In genomic region chr6:137647646-137648045, GRCm38 (mm10) we compare ENCODE assay signal across 8 mouse cellular contexts. TPM values are rescaled to one million over a fixed set of nuclear protein-coding genes. Genes with fewer than 3 reads are reported as not detected.
DNase-seq lines count a peak whose midpoint lies in the region; ATAC-seq and TF ChIP-seq lines count a peak whose summit lies in the region.

No protein-coding gene starts in this region.

- H3K4me3 ChIP-seq in lung, embryonic 14.5 days (ENCODE audit: low read depth, low read length), result peak overlapping the region; percentile 68
- H3K4me3 ChIP-seq in embryonic facial prominence, embryonic 14.5 days (ENCODE audit: low read depth, low read length), result peak overlapping the region; percentile 84
- H3K4me3 ChIP-seq in neural tube, embryonic 12.5 days, result no peak overlapping the region

- no peaks in the 10 kb centered on the region for H3K27me3 ChIP-seq in lung, embryonic 14.5 days (ENCODE audit: insufficient read depth, low read length)
- H3K27me3 ChIP-seq in embryonic facial prominence, embryonic 14.5 days (replicated peaks; ENCODE audit: control insufficient read depth, insufficient read depth, low read length), result peaks cover 4% of the 10 kb centered on the region; the same call in 1 of the 2 replicates
- peaks cover 4% of the 10 kb centered on the region for H3K27me3 ChIP-seq in neural tube, embryonic 12.5 days (replicated peaks)

- 19% methylated on average over 10 of the region's 10 CpGs for WGBS in lung, embryonic 14.5 days
- 9% methylated on average over 10 of the region's 10 CpGs for WGBS in embryonic facial prominence, embryonic 14.5 days
- WGBS in neural tube, embryonic 12.5 days, result 22% methylated on average over 10 of the region's 10 CpGs

- no peak overlapping the region for H3K27ac ChIP-seq in lung, embryonic 14.5 days (ENCODE audit: low read depth)
- peak overlapping the region; percentile 70 for H3K27ac ChIP-seq in embryonic facial prominence, embryonic 14.5 days (replicated peaks; ENCODE audit: low read depth, low read length)
- H3K27ac ChIP-seq in neural tube, embryonic 12.5 days, result no peak overlapping the region

- H3K4me2 ChIP-seq in lung, embryonic 14.5 days, result peak overlapping the region; percentile 92
- peak overlapping the region; percentile 87 for H3K4me2 ChIP-seq in embryonic facial prominence, embryonic 14.5 days (ENCODE audit: low read depth, low read length)
- peak overlapping the region; percentile 100 for H3K4me2 ChIP-seq in neural tube, embryonic 12.5 days (replicated peaks)

- ATAC-seq in lung, embryonic 14.5 days (ENCODE audit: insufficient read depth), result no peak
- no peak for ATAC-seq in embryonic facial prominence, embryonic 14.5 days (ENCODE audit: low read depth)
- ATAC-seq in neural tube, embryonic 12.5 days (ENCODE audit: low FRiP score, low read depth), result no peak

- H3K36me3 ChIP-seq in lung, embryonic 14.5 days (ENCODE audit: insufficient read depth), result no peaks in the 10 kb centered on the region
- H3K36me3 ChIP-seq in embryonic facial prominence, embryonic 14.5 days (ENCODE audit: control insufficient read depth, insufficient read depth, low read length), result no peaks in the 10 kb centered on the region
- no peaks in the 10 kb centered on the region for H3K36me3 ChIP-seq in neural tube, embryonic 12.5 days

- DNase-seq in lung, embryonic 14.5 days, result peak; percentile 23
- DNase-seq in lung, postnatal 10 days, result no peak
- peak; percentile 40 for DNase-seq in embryonic facial prominence, embryonic 14.5 days (ENCODE audit: low spot score)
- peak; percentile 4 for DNase-seq in induced T-regulatory cell, adult 2 months (ENCODE audit: low read depth)
- no peak for DNase-seq in left cerebral cortex, adult 8-10 months (ENCODE audit: low spot score in 2 of 2)
- DNase-seq in urinary bladder, postnatal 4 days (ENCODE audit: low spot score in 2 of 2), result no peak
- DNase-seq in adrenal gland, adult 18-20 months (ENCODE audit: low spot score in 2 of 2), result no peak

- no peak for TF ChIP-seq CTCF in lung, embryonic 14.5 days (IDR thresholded peaks at IDR 0.05; ENCODE audit: low read depth)

- H3K9ac ChIP-seq in lung, embryonic 14.5 days, result no peak overlapping the region; the same call in 1 of the 2 replicates
- H3K9ac ChIP-seq in embryonic facial prominence, embryonic 14.5 days (ENCODE audit: low read depth, low read length), result peak overlapping the region; percentile 84
- no peak overlapping the region for H3K9ac ChIP-seq in neural tube, embryonic 12.5 days

- H3K9me3 ChIP-seq in lung, embryonic 14.5 days (ENCODE audit: low read depth, low read length), result no peaks in the 10 kb centered on the region
- H3K9me3 ChIP-seq in embryonic facial prominence, embryonic 14.5 days (ENCODE audit: control insufficient read depth, low read length), result 0 out of 2 replicates have a peak, but pooled peaks cover 4% of the 10 kb centered on the region
- no peaks in the 10 kb centered on the region for H3K9me3 ChIP-seq in neural tube, embryonic 12.5 days

- H3K4me1 ChIP-seq in lung, embryonic 14.5 days (ENCODE audit: insufficient read depth), result peaks cover 2% of the 10 kb centered on the region; the same call in 1 of the 2 replicates
- H3K4me1 ChIP-seq in embryonic facial prominence, embryonic 14.5 days (ENCODE audit: control insufficient read depth, insufficient read depth, low read length), result peaks cover 12% of the 10 kb centered on the region; the same call in 1 of the 2 replicates
- H3K4me1 ChIP-seq in neural tube, embryonic 12.5 days, result peaks cover 13% of the 10 kb centered on the region; the same call in 1 of the 2 replicates

RNA-seq across cellular contexts. Expression of gene Eps8, which starts 7.0 kb away (rescaled TPM):
- 24.5 and 26.7 TPM in 2 replicates for polyA plus RNA-seq in lung, embryonic 14.5 days (2014; fragmentation: Nextera tagmentation; extraction: Ambion mirVana)
- 28.7 and 35.9 TPM in 2 replicates for polyA plus RNA-seq in embryonic facial prominence, embryonic 14.5 days (2014; fragmentation: Nextera tagmentation; extraction: Ambion mirVana)
- 8.4 and 8.5 TPM in 2 replicates for polyA plus RNA-seq in neural tube, embryonic 12.5 days (2016; fragmentation: Nextera tagmentation; extraction: Ambion mirVana)
- 10 to 100 TPM; 26.7 to 32.0 (median 30.2) TPM for total RNA-seq in left cerebral cortex, adult 8-10 months (2022)
- total RNA-seq in adrenal gland, adult 18-20 months (2021), result 10 to 100 TPM; 19.5 to 20.9 TPM

Comparison
In these comparisons a context has a peak if more than half of its experiments do, and no peak if none do; other contexts are left out.
1. DNase-seq: peak in lung, embryonic 14.5 days (single experiment), embryonic facial prominence, embryonic 14.5 days (single experiment) and induced T-regulatory cell, adult 2 months (single experiment); none in lung, postnatal 10 days (single experiment), left cerebral cortex, adult 8-10 months (0 of 2), urinary bladder, postnatal 4 days (0 of 2) and adrenal gland, adult 18-20 months (0 of 2).
2. Peak in every context shown above with its lines, with median percentiles within 50 percentile points of each other: H3K4me2 ChIP-seq.